Mouse (Mus musculus): Measurements from ENCODE around the gene Tm7sf3. TPM values are rescaled to one million over a fixed set of nuclear protein-coding genes. Genes with fewer than 3 reads are reported as not detected.
"Not testable (repeated sequence)": the region's sequence is repeated elsewhere in the genome, so short reads cannot be mapped to it uniquely, and the experiment has no call there.

Gene Tm7sf3
- polyA plus RNA-seq, 1 experiment from 2014 or later = 32.3 TPM

DNA sequence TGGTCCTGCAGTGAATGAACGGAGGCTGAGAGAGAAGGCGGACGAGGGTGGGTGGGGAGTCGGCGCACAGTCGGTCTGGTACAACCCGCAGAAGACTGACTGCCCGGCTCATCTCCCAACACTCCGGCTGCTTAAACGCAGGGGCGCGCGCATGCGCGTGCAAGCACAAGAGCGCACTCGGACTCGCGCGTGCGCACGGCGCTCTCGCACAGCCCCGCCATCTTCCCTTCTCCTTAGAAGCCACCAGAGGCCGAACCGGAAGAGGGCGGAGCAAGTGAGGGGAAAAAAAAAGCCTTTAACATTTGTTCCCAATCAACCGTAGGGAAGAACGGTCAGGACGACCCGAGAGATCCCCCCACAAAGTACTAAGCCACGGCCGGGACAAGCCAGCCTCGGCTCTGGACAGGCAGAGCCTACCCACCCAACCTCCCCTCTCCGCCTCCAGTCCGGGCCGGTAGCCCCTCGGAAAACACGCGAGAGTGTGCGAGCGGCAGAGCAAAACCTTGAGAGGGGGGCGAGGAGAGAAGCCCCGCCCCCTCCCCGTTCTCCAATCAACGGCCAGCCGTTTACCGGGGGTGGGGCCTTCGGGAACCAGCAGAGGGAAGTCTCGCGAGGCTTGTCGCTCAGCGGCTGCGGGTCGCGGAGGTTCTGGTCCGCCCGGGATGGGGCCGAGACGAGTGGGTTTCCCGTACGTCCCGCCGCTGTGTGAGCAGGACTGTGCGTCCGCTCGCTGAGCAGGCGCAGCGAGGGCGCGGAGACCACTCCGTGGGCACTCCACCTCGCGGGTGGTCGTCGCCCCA lies 65.1 kb downstream of the Tm7sf3 start, which contains the start of gene Ints13:
Ints13 (minus strand) TSS at position 526 of the 800 bp plus-strand sequence.
- H3K4me3 ChIP-seq (replicated peaks; ENCODE audit: low read length) = peak within 1 kb of the TSS; percentile 96
- H3K4me2 ChIP-seq (ENCODE audit: low read depth, low read length) = peak within 1 kb of the TSS; percentile 83
- under 1% methylated on average over 77 of the region's 77 CpGs for WGBS

GRCm38 (mm10) chr6:146576903-146577302 lies 65.7 kb downstream of the Tm7sf3 start, which contains the start of gene Fgfr1op2:
Gene Fgfr1op2, plus strand, starts transcription at chr6:146577203.
- Histone ChIP-seq H3K27ac (ENCODE audit: low read length) (peak within 1 kb of the TSS; percentile 99), H3K4me3 (replicated peaks; ENCODE audit: low read length) (peak within 1 kb of the TSS; percentile 96), H3K27me3 (ENCODE audit: control insufficient read depth, insufficient read depth, low read length) (no peaks in the 10 kb centered on the region), H3K9me3 (replicated peaks; ENCODE audit: control insufficient read depth, low read length) (no peaks in the 10 kb centered on the region), H3K4me2 (ENCODE audit: low read depth, low read length) (peak within 1 kb of the TSS; percentile 83), H3K9ac (ENCODE audit: low read length) (peak within 1 kb of the TSS; percentile 100), H3K4me1 (ENCODE audit: control insufficient read depth, insufficient read depth, low read length) (peaks cover 22% of the 10 kb centered on the region), H3K36me3 (ENCODE audit: control insufficient read depth, insufficient read depth, low read length) (no peaks in the 10 kb centered on the region)
- no peak for ATAC-seq (ENCODE audit: insufficient read depth, low FRiP score)
- under 1% methylated on average over 13 of the region's 13 CpGs for WGBS

More for the DNA sequence above, 65.1 kb downstream of the Tm7sf3 start, which contains the start of gene Ints13:
- Histone ChIP-seq H3K9ac (ENCODE audit: low read length) (peak within 1 kb of the TSS; percentile 100), H3K27me3 (ENCODE audit: control insufficient read depth, insufficient read depth, low read length) (no peaks in the 10 kb centered on the region), H3K36me3 (ENCODE audit: control insufficient read depth, insufficient read depth, low read length) (no peaks in the 10 kb centered on the region), H3K4me1 (ENCODE audit: control insufficient read depth, insufficient read depth, low read length) (peaks cover 22% of the 10 kb centered on the region), H3K27ac (ENCODE audit: low read length) (peak within 1 kb of the TSS; percentile 99), H3K9me3 (replicated peaks; ENCODE audit: control insufficient read depth, low read length) (no peaks in the 10 kb centered on the region)
- peak; percentile 95 for ATAC-seq (ENCODE audit: insufficient read depth, low FRiP score)

DNA sequence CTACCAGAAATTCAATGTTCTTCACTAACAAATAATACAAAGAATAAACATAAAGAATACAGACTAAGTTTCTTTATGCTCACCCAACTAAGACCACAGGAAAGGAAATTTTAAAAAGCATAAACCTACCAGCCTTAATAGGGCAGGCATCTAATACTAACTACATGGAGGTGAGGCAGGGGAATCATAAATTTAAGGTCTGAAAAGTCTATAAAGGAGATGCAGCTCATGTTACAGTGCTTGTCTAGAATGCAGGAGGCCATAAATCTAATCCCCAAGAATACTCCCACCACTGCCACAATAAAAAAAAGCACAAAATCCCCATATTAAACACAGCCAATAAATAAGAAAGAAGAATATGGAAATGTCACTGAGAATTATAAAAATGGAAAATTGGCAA lies 70.6 kb downstream of the Tm7sf3 start:
- no peak for ATAC-seq (ENCODE audit: insufficient read depth, low FRiP score)
- H3K9me3 ChIP-seq (replicated peaks; ENCODE audit: control insufficient read depth, low read length) = no peaks in the 10 kb centered on the region
- no peaks in the 10 kb centered on the region for H3K36me3 ChIP-seq (ENCODE audit: control insufficient read depth, insufficient read depth, low read length)
- H3K4me1 ChIP-seq (ENCODE audit: control insufficient read depth, insufficient read depth, low read length) = peaks cover 12% of the 10 kb centered on the region; the same call in 1 of the 2 replicates
- no peak overlapping the region for H3K4me2 ChIP-seq (ENCODE audit: low read depth, low read length)
- no peak overlapping the region for H3K9ac ChIP-seq (ENCODE audit: low read length)
- no peak overlapping the region for H3K27ac ChIP-seq (ENCODE audit: low read length)
- no peak overlapping the region for H3K4me3 ChIP-seq (replicated peaks; ENCODE audit: low read length)
- no peaks in the 10 kb centered on the region for H3K27me3 ChIP-seq (ENCODE audit: control insufficient read depth, insufficient read depth, low read length)

DNA sequence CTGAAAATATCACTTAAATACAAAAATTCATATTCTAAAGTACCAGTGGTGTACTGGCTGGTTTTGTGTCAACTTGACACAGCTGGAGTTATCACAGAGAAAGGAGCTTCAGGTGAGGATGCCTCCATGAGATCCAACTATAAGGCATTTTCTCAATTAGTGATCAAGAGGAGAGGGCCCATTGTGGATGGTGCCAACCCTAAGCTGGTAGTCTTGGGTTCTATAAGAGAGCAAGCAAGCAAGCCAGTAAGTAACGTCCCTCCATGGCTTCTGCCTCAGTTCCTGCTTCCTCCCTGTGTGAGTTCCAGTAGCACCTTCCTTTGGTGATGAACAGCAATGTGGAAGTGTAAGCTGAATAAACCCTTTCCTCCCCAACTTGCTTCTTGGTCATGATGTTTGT lies 80.2 kb downstream of the Tm7sf3 start:
- peaks cover 18% of the 10 kb centered on the region; the same call in 1 of the 2 replicates for H3K36me3 ChIP-seq (ENCODE audit: control insufficient read depth, insufficient read depth, low read length)
- not testable (repeated sequence) for H3K4me1 ChIP-seq (ENCODE audit: control insufficient read depth, insufficient read depth, low read length); H3K9ac ChIP-seq (ENCODE audit: low read length); H3K27me3 ChIP-seq (ENCODE audit: control insufficient read depth, insufficient read depth, low read length); H3K4me3 ChIP-seq (replicated peaks; ENCODE audit: low read length); H3K4me2 ChIP-seq (ENCODE audit: low read depth, low read length); H3K9me3 ChIP-seq (replicated peaks; ENCODE audit: control insufficient read depth, low read length); H3K27ac ChIP-seq (ENCODE audit: low read length); ATAC-seq (ENCODE audit: insufficient read depth, low FRiP score)
- 81% methylated on average over 1 of the region's 1 CpGs for WGBS

Other genes with a start within 250 kb of the Tm7sf3 start
- gene Itpr2, start 140.6 kb downstream of the Tm7sf3 start, polyA plus RNA-seq (2015; fragmentation: Nextera tagmentation; extraction: Ambion mirVana) = 13.2 and 14.8 TPM in 2 replicates
- gene Fgfr1op2, start 65.6 kb downstream of the Tm7sf3 start, polyA plus RNA-seq (2015; fragmentation: Nextera tagmentation; extraction: Ambion mirVana) = 96.6 and 98.8 TPM in 2 replicates
- gene Ints13, start 65.0 kb downstream of the Tm7sf3 start, polyA plus RNA-seq (2015; fragmentation: Nextera tagmentation; extraction: Ambion mirVana) = 56.6 and 65.3 TPM in 2 replicates
- 131 and 140 TPM in 2 replicates for gene Med21, start 277 bp downstream of the Tm7sf3 start, polyA plus RNA-seq (2015; fragmentation: Nextera tagmentation; extraction: Ambion mirVana)
- gene Stk38l, start 82.2 kb upstream of the Tm7sf3 start, polyA plus RNA-seq (2015; fragmentation: Nextera tagmentation; extraction: Ambion mirVana) = 23.4 and 26.3 TPM in 2 replicates
- 7.5 and 9.1 TPM in 2 replicates for gene Arntl2, start 153.2 kb upstream of the Tm7sf3 start, polyA plus RNA-seq (2015; fragmentation: Nextera tagmentation; extraction: Ambion mirVana)
- gene Smco2, start 207.3 kb upstream of the Tm7sf3 start, polyA plus RNA-seq (2015; fragmentation: Nextera tagmentation; extraction: Ambion mirVana) = not detected in 2 replicates
- 51.4 and 53.4 TPM in 2 replicates for gene Ppfibp1, start 245.7 kb upstream of the Tm7sf3 start, polyA plus RNA-seq (2015; fragmentation: Nextera tagmentation; extraction: Ambion mirVana)